Comparison of ENCODE assay signal across 32 mouse cellular contexts in the genomic region with DNA sequence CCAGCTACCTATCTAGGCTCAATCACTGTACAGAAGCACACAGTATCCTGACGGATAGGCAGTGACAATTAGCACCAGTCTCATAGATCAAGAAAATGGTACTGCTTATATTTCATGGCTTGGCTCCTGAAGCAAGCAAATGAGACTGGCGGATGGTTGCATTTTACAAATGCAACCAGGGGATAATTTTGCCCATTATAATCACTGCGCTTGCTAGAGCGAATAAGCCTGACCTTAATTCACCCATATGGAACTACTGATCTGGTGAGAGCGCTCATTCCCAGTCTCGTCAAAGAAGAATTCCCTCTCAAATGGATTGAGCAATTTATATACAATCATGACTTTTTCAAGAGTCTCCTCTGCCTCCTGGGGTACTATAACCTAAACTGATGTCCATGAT. TPM values are rescaled to one million over a fixed set of nuclear protein-coding genes. Genes with fewer than 3 reads are reported as not detected.
DNase-seq lines count a peak whose midpoint lies in the region; ATAC-seq lines count a peak whose summit lies in the region.
"Had no signal": no experiment of that assay in that cellular context is flagged by ENCODE, and none has a peak within 500 bp of the region (broad histone marks: within the 10 kb centered on the region; RNA-seq: fewer than 3 reads in every experiment).

No protein-coding gene starts in this region.

- intact Hi-C loops in gastrocnemius, postnatal 14 days (cut with DNase I; ENCODE audit: low total_unique reads) = no loop called here

- H3K27ac ChIP-seq in hindbrain, embryonic 15.5 days (replicated peaks) = no peak overlapping the region
- H3K27ac ChIP-seq in hindbrain, embryonic 12.5 days = no peak overlapping the region
- H3K27ac ChIP-seq in embryonic facial prominence, embryonic 13.5 days = no peak overlapping the region
- no peak overlapping the region for H3K27ac ChIP-seq in hindbrain, embryonic 16.5 days (ENCODE audit: low read depth, low read length)
- H3K27ac ChIP-seq: forebrain, embryonic 10.5 days; heart, embryonic 10.5 days; heart, embryonic 15.5 days; left cerebral cortex, adult 2 months; limb, embryonic 12.5 days; liver, embryonic 15.5 days; neural tube, embryonic 12.5 days; stomach, embryonic 15.5 days had no signal

- no peaks in the 10 kb centered on the region for H3K4me1 ChIP-seq in hindbrain, embryonic 15.5 days (replicated peaks)
- no peaks in the 10 kb centered on the region for H3K4me1 ChIP-seq in hindbrain, embryonic 12.5 days
- peaks cover 16% of the 10 kb centered on the region for H3K4me1 ChIP-seq in embryonic facial prominence, embryonic 13.5 days
- no peaks in the 10 kb centered on the region for H3K4me1 ChIP-seq in hindbrain, embryonic 16.5 days (ENCODE audit: control insufficient read depth, insufficient read depth, low read depth, low read length)
- H3K4me1 ChIP-seq: forebrain, embryonic 10.5 days; heart, embryonic 10.5 days; heart, embryonic 15.5 days; limb, embryonic 12.5 days; liver, embryonic 15.5 days; neural tube, embryonic 12.5 days; stomach, embryonic 15.5 days had no signal

- H3K9ac ChIP-seq in hindbrain, embryonic 15.5 days = no peak overlapping the region
- H3K9ac ChIP-seq in hindbrain, embryonic 12.5 days = no peak overlapping the region
- no peak overlapping the region for H3K9ac ChIP-seq in embryonic facial prominence, embryonic 13.5 days
- H3K9ac ChIP-seq in hindbrain, embryonic 16.5 days (ENCODE audit: low read depth, low read length) = no peak overlapping the region
- H3K9ac ChIP-seq: heart, embryonic 15.5 days; limb, embryonic 12.5 days; liver, embryonic 15.5 days; lung, embryonic 14.5 days; neural tube, embryonic 12.5 days; stomach, embryonic 15.5 days had no signal

- WGBS in hindbrain, embryonic 15.5 days = 83% methylated on average over 6 of the region's 6 CpGs
- 86% methylated on average over 6 of the region's 6 CpGs for WGBS in hindbrain, embryonic 12.5 days
- WGBS in embryonic facial prominence, embryonic 13.5 days = 49% methylated on average over 6 of the region's 6 CpGs
- WGBS in hindbrain, embryonic 16.5 days = 77% methylated on average over 6 of the region's 6 CpGs

- H3K4me2 ChIP-seq in hindbrain, embryonic 15.5 days = peak overlapping the region; percentile 32
- no peak overlapping the region for H3K4me2 ChIP-seq in hindbrain, embryonic 12.5 days (replicated peaks)
- H3K4me2 ChIP-seq in embryonic facial prominence, embryonic 13.5 days = peak overlapping the region; percentile 46
- peak overlapping the region; percentile 6; the same call in 1 of the 2 replicates for H3K4me2 ChIP-seq in hindbrain, embryonic 16.5 days (ENCODE audit: low read length)
- H3K4me2 ChIP-seq: heart, embryonic 15.5 days; limb, embryonic 12.5 days; liver, embryonic 15.5 days; lung, embryonic 14.5 days; midbrain, embryonic 11.5 days; neural tube, embryonic 12.5 days; stomach, embryonic 15.5 days had no signal

- no peak for ATAC-seq in hindbrain, embryonic 15.5 days (ENCODE audit: low FRiP score, low read depth)
- no peak for ATAC-seq in hindbrain, embryonic 12.5 days (ENCODE audit: low FRiP score)
- no peak for ATAC-seq in embryonic facial prominence, embryonic 13.5 days (ENCODE audit: insufficient number of reproducible peaks, insufficient read depth, low FRiP score, low TSS enrichment, low read depth)
- no peak for ATAC-seq in hindbrain, embryonic 16.5 days
- ATAC-seq: activated CD4-positive, CD25-positive, alpha-beta regulatory T cell, adult 4 months; intestine, postnatal 0 days; midbrain, embryonic 16.5 days had no signal

- H3K27me3 ChIP-seq in hindbrain, embryonic 15.5 days = no peaks in the 10 kb centered on the region
- H3K27me3 ChIP-seq in hindbrain, embryonic 12.5 days = 0 out of 2 replicates have a peak, but pooled peaks cover 5% of the 10 kb centered on the region
- H3K27me3 ChIP-seq in embryonic facial prominence, embryonic 13.5 days = peaks cover 22% of the 10 kb centered on the region
- no peaks in the 10 kb centered on the region for H3K27me3 ChIP-seq in hindbrain, embryonic 16.5 days (replicated peaks; ENCODE audit: control insufficient read depth, insufficient read depth, low read length)
- H3K27me3 ChIP-seq: liver, embryonic 15.5 days; neural tube, embryonic 12.5 days; stomach, embryonic 15.5 days had no signal

- no peaks in the 10 kb centered on the region for H3K9me3 ChIP-seq in hindbrain, embryonic 15.5 days
- H3K9me3 ChIP-seq in hindbrain, embryonic 12.5 days (replicated peaks) = no peaks in the 10 kb centered on the region
- H3K9me3 ChIP-seq in embryonic facial prominence, embryonic 13.5 days = no peaks in the 10 kb centered on the region
- H3K9me3 ChIP-seq in hindbrain, embryonic 16.5 days (ENCODE audit: control insufficient read depth, low read length) = no peaks in the 10 kb centered on the region
- H3K9me3 ChIP-seq: forebrain, embryonic 10.5 days; heart, embryonic 10.5 days; heart, embryonic 15.5 days; limb, embryonic 12.5 days; liver, embryonic 15.5 days; neural tube, embryonic 12.5 days; stomach, embryonic 15.5 days had no signal

- no peaks in the 10 kb centered on the region for H3K36me3 ChIP-seq in hindbrain, embryonic 15.5 days
- no peaks in the 10 kb centered on the region for H3K36me3 ChIP-seq in hindbrain, embryonic 12.5 days
- H3K36me3 ChIP-seq in embryonic facial prominence, embryonic 13.5 days = no peaks in the 10 kb centered on the region
- H3K36me3 ChIP-seq in hindbrain, embryonic 16.5 days (ENCODE audit: control insufficient read depth, insufficient read depth, low read length) = no peaks in the 10 kb centered on the region
- H3K36me3 ChIP-seq: forebrain, embryonic 10.5 days; heart, embryonic 10.5 days; heart, embryonic 15.5 days; limb, embryonic 12.5 days; liver, embryonic 15.5 days; neural tube, embryonic 12.5 days; stomach, embryonic 15.5 days had no signal

- DNase-seq in gastrocnemius, postnatal 14 days = no peak
- no peak for DNase-seq in c-Kit-positive CD71-positive TER-119-positive erythroid progenitor cells, embryonic 14.5 days (ENCODE audit: low spot score)
- DNase-seq in kidney, postnatal 10 days = no peak
- DNase-seq: adrenal gland, adult 2 months; adrenal gland, postnatal 36 days; B cell, adult 2 months; cerebellum, adult 8-10 months; cerebellum, postnatal 25 days; gastrocnemius, postnatal 10 days; kidney, postnatal 25 days; lung, embryonic 14.5 days; lung, postnatal 36 days; right cerebral cortex, postnatal 25 days; thymus, postnatal 14 days had no signal

- H3K4me3 ChIP-seq in hindbrain, embryonic 15.5 days = no peak overlapping the region
- H3K4me3 ChIP-seq in hindbrain, embryonic 12.5 days = no peak overlapping the region
- no peak overlapping the region for H3K4me3 ChIP-seq in embryonic facial prominence, embryonic 13.5 days
- no peak overlapping the region for H3K4me3 ChIP-seq in hindbrain, embryonic 16.5 days (ENCODE audit: low read length)
- H3K4me3 ChIP-seq: forebrain, embryonic 10.5 days; heart, embryonic 10.5 days; heart, embryonic 15.5 days; left cerebral cortex, adult 2 months; limb, embryonic 12.5 days; liver, embryonic 15.5 days; neural tube, embryonic 12.5 days; stomach, embryonic 15.5 days had no signal

RNA-seq across cellular contexts. Expression of gene Rassf6, which starts 16.2 kb away (rescaled TPM):
- 2.4 TPM in 2 replicates for polyA plus RNA-seq in hindbrain, embryonic 15.5 days (2015; fragmentation: Nextera tagmentation; extraction: Ambion mirVana)
- polyA plus RNA-seq in hindbrain, embryonic 12.5 days (2016; fragmentation: Nextera tagmentation; extraction: Ambion mirVana) = 0.62 and 0.73 TPM in 2 replicates
- 1.3 and 1.5 TPM in 2 replicates for polyA plus RNA-seq in embryonic facial prominence, embryonic 13.5 days (2015; fragmentation: Nextera tagmentation; extraction: Ambion mirVana)
- polyA plus RNA-seq in hindbrain, embryonic 16.5 days (2015; fragmentation: Nextera tagmentation; extraction: Ambion mirVana) = 3.3 and 4.1 TPM in 2 replicates
- total RNA-seq in gastrocnemius, postnatal 14 days (2021) = not detected
- total RNA-seq: gastrocnemius, postnatal 10 days; heart, postnatal 25 days; megakaryocyte, adult 5-6 weeks had no signal
- polyA plus RNA-seq: adrenal gland, adult 2 months had no signal
